Mouse (Mus musculus): ENCODE data around the gene Olah. TPM values are rescaled to one million over a fixed set of nuclear protein-coding genes. Genes with fewer than 3 reads are reported as not detected.

Gene Olah
- total RNA-seq, 2 experiments from 2014 or later = not detected

Other genes with a start within 250 kb of the Olah start
- 10 to 100 TPM; 77.6 to 85.1 TPM for gene Nmt2, start 113.0 kb downstream of the Olah start, total RNA-seq (2021)
- 1 to 10 TPM; 7.3 to 8.0 TPM for gene Rpp38, start 64.6 kb downstream of the Olah start, total RNA-seq (2021)
- 1 to 10 TPM; 1.7 to 1.9 TPM for gene Acbd7, start 61.0 kb downstream of the Olah start, total RNA-seq (2021)
- 1 to 10 TPM; 3.1 to 3.2 TPM for gene Meig1, start 25.4 kb upstream of the Olah start, total RNA-seq (2021)
- gene Dclre1c, start 26.9 kb upstream of the Olah start, total RNA-seq (2021) = 10 to 100 TPM in 1 of 2 experiments, 1 to 10 TPM in 1; 9.6 to 11.8 TPM
- gene Suv39h2, start 77.8 kb upstream of the Olah start, total RNA-seq (2021) = 1 to 10 TPM; 3.9 to 4.2 TPM
- 1 to 10 TPM; 5.3 to 6.8 TPM for gene Gm45902, start 115.6 kb upstream of the Olah start, total RNA-seq (2021)
- gene Hspa14, start 115.6 kb upstream of the Olah start, total RNA-seq (2021) = 10 to 100 TPM; 44.3 to 51.0 TPM
- 1 to 10 TPM in 1 of 2 experiments, under 1 TPM in 1; 0.97 to 1.1 TPM for gene Cdnf, start 115.8 kb upstream of the Olah start, total RNA-seq (2021)
- gene Fam107b, start 173.3 kb upstream of the Olah start, total RNA-seq (2021) = 10 to 100 TPM; 11.0 to 13.3 TPM

Measured in left cerebral cortex, postnatal 10 days (tissue).